Mouse (Mus musculus): ENCODE results near the gene Ank.

The Ank gene

GRCm38 (mm10) chr15:27629046-27629445 is 162.6 kb downstream of the Ank start:
- Histone ChIP-seq H3K4me3 (replicated peaks; ENCODE audit: low read length) (peak overlapping the region; percentile 87; the same call in 1 of the 2 replicates), H3K36me3 (ENCODE audit: insufficient read depth, low read length) (peaks cover 40% of the 10 kb centered on the region), H3K4me1 (replicated peaks; ENCODE audit: low read depth, low read length) (peaks cover 81% of the 10 kb centered on the region), H3K27me3 (ENCODE audit: insufficient read depth, low read length) (no peaks in the 10 kb centered on the region), H3K9me3 (ENCODE audit: low read length) (no peaks in the 10 kb centered on the region)
- TF ChIP-seq POU5F1 (IDR thresholded peaks at IDR 0.05; ENCODE audit: borderline replicate concordance, low read length): no peak
- TF ChIP-seq CTCF (conservative IDR thresholded peaks at IDR 0.05; ENCODE audit: low read length): no peak
- TF ChIP-seq NANOG (IDR thresholded peaks at IDR 0.05; ENCODE audit: borderline replicate concordance, low read length): no peak

- no peaks in the 10 kb centered on the region for H3K27me3 ChIP-seq (ENCODE audit: insufficient read depth, low read length)
- H3K4me3 ChIP-seq (replicated peaks; ENCODE audit: low read length): peak overlapping the region; percentile 87
- H3K9me3 ChIP-seq (ENCODE audit: low read length): no peaks in the 10 kb centered on the region
- H3K4me1 ChIP-seq (replicated peaks; ENCODE audit: low read depth, low read length): peaks cover 83% of the 10 kb centered on the region
- H3K36me3 ChIP-seq (ENCODE audit: insufficient read depth, low read length): peaks cover 31% of the 10 kb centered on the region
- TF ChIP-seq CTCF (conservative IDR thresholded peaks at IDR 0.05; ENCODE audit: low read length): no peak
- TF ChIP-seq NANOG (IDR thresholded peaks at IDR 0.05; ENCODE audit: borderline replicate concordance, low read length): no peak
- no peak for TF ChIP-seq POU5F1 (IDR thresholded peaks at IDR 0.05; ENCODE audit: borderline replicate concordance, low read length)
These were observed 163.5 kb downstream of the Ank start for GRCm38 (mm10) chr15:27629800-27630600.

- peak within 1 kb of the TSS; percentile 87 for H3K4me3 ChIP-seq (replicated peaks; ENCODE audit: low read length)
These were observed 164.3 kb downstream of the Ank start, which contains the start of gene Otulin for GRCm38 (mm10) chr15:27630601-27631383. Gene Otulin, minus strand, starts transcription at chr15:27630693.

GRCm38 (mm10) chr15:27633941-27634900 is 167.7 kb downstream of the Ank start:
- TF ChIP-seq CTCF (conservative IDR thresholded peaks at IDR 0.05; ENCODE audit: low read length): no peak
- TF ChIP-seq NANOG (IDR thresholded peaks at IDR 0.05; ENCODE audit: borderline replicate concordance, low read length): no peak
- TF ChIP-seq POU5F1 (IDR thresholded peaks at IDR 0.05; ENCODE audit: borderline replicate concordance, low read length): no peak
- no peak overlapping the region for H3K4me3 ChIP-seq (replicated peaks; ENCODE audit: low read length)
- no peaks in the 10 kb centered on the region for H3K27me3 ChIP-seq (ENCODE audit: insufficient read depth, low read length)
- H3K9me3 ChIP-seq (ENCODE audit: low read length): no peaks in the 10 kb centered on the region
- peaks cover 44% of the 10 kb centered on the region for H3K4me1 ChIP-seq (replicated peaks; ENCODE audit: low read depth, low read length)
- no peaks in the 10 kb centered on the region for H3K36me3 ChIP-seq (ENCODE audit: insufficient read depth, low read length)

More at GRCm38 (mm10) chr15:27630601-27631383, 164.3 kb downstream of the Ank start, which contains the start of gene Otulin:
- TF ChIP-seq NANOG (IDR thresholded peaks at IDR 0.05; ENCODE audit: borderline replicate concordance, low read length) (no peak), CTCF (conservative IDR thresholded peaks at IDR 0.05; ENCODE audit: low read length) (no peak), POU5F1 (IDR thresholded peaks at IDR 0.05; ENCODE audit: borderline replicate concordance, low read length) (no peak)
- H3K27me3 ChIP-seq (ENCODE audit: insufficient read depth, low read length): no peaks in the 10 kb centered on the region
- H3K36me3 ChIP-seq (ENCODE audit: insufficient read depth, low read length): peaks cover 25% of the 10 kb centered on the region
- peaks cover 75% of the 10 kb centered on the region for H3K4me1 ChIP-seq (replicated peaks; ENCODE audit: low read depth, low read length)
- H3K9me3 ChIP-seq (ENCODE audit: low read length): no peaks in the 10 kb centered on the region

GRCm38 (mm10) chr15:27641171-27641570 is 174.7 kb downstream of the Ank start:
- no peaks in the 10 kb centered on the region for H3K9me3 ChIP-seq (ENCODE audit: low read length)
- TF ChIP-seq NANOG (IDR thresholded peaks at IDR 0.05; ENCODE audit: borderline replicate concordance, low read length): no peak
- TF ChIP-seq CTCF (conservative IDR thresholded peaks at IDR 0.05; ENCODE audit: low read length): no peak
- no peak for TF ChIP-seq POU5F1 (IDR thresholded peaks at IDR 0.05; ENCODE audit: borderline replicate concordance, low read length)
- peaks cover 4% of the 10 kb centered on the region; the same call in 1 of the 2 replicates for H3K27me3 ChIP-seq (ENCODE audit: insufficient read depth, low read length)
- no peak overlapping the region for H3K4me3 ChIP-seq (replicated peaks; ENCODE audit: low read length)
- no peaks in the 10 kb centered on the region for H3K36me3 ChIP-seq (ENCODE audit: insufficient read depth, low read length)
- H3K4me1 ChIP-seq (replicated peaks; ENCODE audit: low read depth, low read length): peaks cover 18% of the 10 kb centered on the region

GRCm38 (mm10) chr15:27642895-27643294 is 176.4 kb downstream of the Ank start:
- H3K9me3 ChIP-seq (ENCODE audit: low read length): no peaks in the 10 kb centered on the region
- H3K4me3 ChIP-seq (replicated peaks; ENCODE audit: low read length): no peak overlapping the region
- peaks cover 19% of the 10 kb centered on the region for H3K4me1 ChIP-seq (replicated peaks; ENCODE audit: low read depth, low read length)
- H3K36me3 ChIP-seq (ENCODE audit: insufficient read depth, low read length): no peaks in the 10 kb centered on the region
- H3K27me3 ChIP-seq (ENCODE audit: insufficient read depth, low read length): peaks cover 4% of the 10 kb centered on the region; the same call in 1 of the 2 replicates
- peak; percentile 59 for TF ChIP-seq CTCF (conservative IDR thresholded peaks at IDR 0.05; ENCODE audit: low read length)
- no peak for TF ChIP-seq POU5F1 (IDR thresholded peaks at IDR 0.05; ENCODE audit: borderline replicate concordance, low read length)
- TF ChIP-seq NANOG (IDR thresholded peaks at IDR 0.05; ENCODE audit: borderline replicate concordance, low read length): no peak

Measured in E14TG2a.4 (cell line).